22 mouse cellular contexts compared by ENCODE assay signal in the genomic region with DNA sequence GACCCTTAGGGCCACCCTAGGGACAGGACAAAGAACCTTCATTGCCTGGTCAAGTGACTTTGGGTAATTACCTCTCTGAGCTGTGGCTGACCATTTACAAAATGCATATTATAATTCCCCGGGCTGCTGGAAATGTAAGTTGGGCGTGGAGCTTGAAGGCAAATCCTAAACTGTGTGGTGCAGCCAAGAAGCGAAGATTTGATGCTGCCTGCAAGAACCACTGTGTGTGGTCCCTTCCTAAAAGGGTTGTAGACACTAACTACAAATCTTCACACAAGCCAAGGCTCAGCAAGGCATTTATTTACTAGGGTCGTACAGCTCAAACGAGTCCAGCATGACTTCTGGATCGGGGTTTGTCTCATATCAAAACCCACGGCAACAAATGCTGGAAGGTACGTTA. TPM values are rescaled to one million over a fixed set of nuclear protein-coding genes. Genes with fewer than 3 reads are reported as not detected.
DNase-seq lines count a peak whose midpoint lies in the region; ATAC-seq and TF ChIP-seq lines count a peak whose summit lies in the region.
"Had no signal": no experiment of that assay in that cellular context is flagged by ENCODE, and none has a peak within 500 bp of the region (broad histone marks: within the 10 kb centered on the region; RNA-seq: fewer than 3 reads in every experiment).

No protein-coding gene starts in this region.

- no peaks in the 10 kb centered on the region for H3K4me1 ChIP-seq in intestine, embryonic 16.5 days (ENCODE audit: control insufficient read depth, insufficient read depth, low read length)
- H3K4me1 ChIP-seq in intestine, embryonic 15.5 days (replicated peaks), result peaks cover 8% of the 10 kb centered on the region; the same call in 1 of the 2 replicates
- H3K4me1 ChIP-seq in lung, embryonic 14.5 days (ENCODE audit: insufficient read depth), result peaks cover 11% of the 10 kb centered on the region; the same call in 1 of the 2 replicates
- peaks cover 26% of the 10 kb centered on the region for H3K4me1 ChIP-seq in thymus, adult 2 months (replicated peaks; ENCODE audit: control insufficient read depth, insufficient read depth, low read length)
- H3K4me1 ChIP-seq in stomach, postnatal 0 days (replicated peaks; ENCODE audit: control insufficient read depth, insufficient read depth), result peaks cover 3% of the 10 kb centered on the region; the same call in 1 of the 2 replicates
- H3K4me1 ChIP-seq: embryonic facial prominence, embryonic 15.5 days; heart, embryonic 12.5 days had no signal

- 54% methylated on average over 8 of the region's 8 CpGs for WGBS in intestine, embryonic 16.5 days
- WGBS in intestine, embryonic 15.5 days, result 44% methylated on average over 8 of the region's 8 CpGs
- WGBS in lung, embryonic 14.5 days, result 40% methylated on average over 8 of the region's 8 CpGs
- 96% methylated on average over 8 of the region's 8 CpGs for WGBS in thymus, adult 2 months
- 50% methylated on average over 8 of the region's 8 CpGs for WGBS in stomach, postnatal 0 days

- DNase-seq in lung, embryonic 14.5 days, result peak; percentile 71
- DNase-seq in lung, adult 18-20 months, result no peak
- no peak for DNase-seq in thymus, adult 2 months
- DNase-seq in thymus, postnatal 10 days (ENCODE audit: low spot score in 2 of 2), result no peak
- no peak for DNase-seq in stomach, postnatal 0 days (ENCODE audit: low spot score)
- no peak for DNase-seq in cerebellum, postnatal 36 days
- DNase-seq: adrenal gland, adult 8-10 months; adrenal gland, postnatal 36 days; cerebellum, adult 2 months; cerebellum, postnatal 10 days; embryo, embryonic 11 days; gastrocnemius, postnatal 10 days; heart, adult 2 months; heart, postnatal 36 days had no signal

- no peak for TF ChIP-seq EP300 in stomach, postnatal 0 days (optimal IDR thresholded peaks at IDR 0.05)

- TF ChIP-seq CTCF in lung, embryonic 14.5 days (IDR thresholded peaks at IDR 0.05; ENCODE audit: low read depth), result no peak
- TF ChIP-seq CTCF in thymus, adult 2 months (IDR thresholded peaks at IDR 0.05; ENCODE audit: borderline replicate concordance, control insufficient read depth, extremely low read depth, insufficient read depth, low read length, poor library complexity), result no peak
- no peak for TF ChIP-seq CTCF in stomach, postnatal 0 days (IDR thresholded peaks at IDR 0.05; ENCODE audit: low read depth)

- TF ChIP-seq POLR2A in thymus, adult 2 months (IDR thresholded peaks at IDR 0.05; ENCODE audit: control insufficient read depth, extremely low read depth, insufficient read depth, low read length, poor library complexity), result no peak

- H3K4me2 ChIP-seq in intestine, embryonic 16.5 days (ENCODE audit: low read depth, low read length), result no peak overlapping the region
- no peak overlapping the region for H3K4me2 ChIP-seq in intestine, embryonic 15.5 days (replicated peaks)
- H3K4me2 ChIP-seq in lung, embryonic 14.5 days, result peak overlapping the region; percentile 16; the same call in 1 of the 2 replicates
- peak overlapping the region; percentile 6; the same call in 1 of the 2 replicates for H3K4me2 ChIP-seq in stomach, postnatal 0 days (replicated peaks; ENCODE audit: low read depth)
- H3K4me2 ChIP-seq: embryonic facial prominence, embryonic 15.5 days; heart, embryonic 12.5 days had no signal

- H3K9ac ChIP-seq in intestine, embryonic 16.5 days (ENCODE audit: low read depth, low read length), result no peak overlapping the region
- no peak overlapping the region for H3K9ac ChIP-seq in intestine, embryonic 15.5 days
- H3K9ac ChIP-seq in lung, embryonic 14.5 days, result no peak overlapping the region
- no peak overlapping the region for H3K9ac ChIP-seq in stomach, postnatal 0 days (ENCODE audit: low read length)
- H3K9ac ChIP-seq: embryonic facial prominence, embryonic 15.5 days; heart, embryonic 12.5 days had no signal

- H3K4me3 ChIP-seq in intestine, embryonic 16.5 days (ENCODE audit: low read length), result no peak overlapping the region
- H3K4me3 ChIP-seq in intestine, embryonic 15.5 days (replicated peaks), result no peak overlapping the region
- H3K4me3 ChIP-seq in lung, embryonic 14.5 days (ENCODE audit: low read depth, low read length), result no peak overlapping the region
- no peak overlapping the region for H3K4me3 ChIP-seq in thymus, adult 2 months (ENCODE audit: control insufficient read depth, insufficient read depth, low read length)
- H3K4me3 ChIP-seq in stomach, postnatal 0 days (ENCODE audit: low read depth, low read length), result no peak overlapping the region
- H3K4me3 ChIP-seq: embryonic facial prominence, embryonic 15.5 days; erythroblast, embryonic 14.5 days; forebrain, embryonic 10.5 days; heart, adult 2 months; heart, embryonic 12.5 days had no signal

- peak overlapping the region; percentile 47; the same call in 1 of the 2 replicates for H3K27ac ChIP-seq in intestine, embryonic 16.5 days (ENCODE audit: low read length)
- H3K27ac ChIP-seq in intestine, embryonic 15.5 days, result no peak overlapping the region
- H3K27ac ChIP-seq in lung, embryonic 14.5 days (ENCODE audit: low read depth), result no peak overlapping the region
- H3K27ac ChIP-seq in thymus, adult 2 months (ENCODE audit: control insufficient read depth, insufficient read depth, low read length), result peak overlapping the region; percentile 93
- H3K27ac ChIP-seq in stomach, postnatal 0 days (replicated peaks), result no peak overlapping the region
- H3K27ac ChIP-seq: embryonic facial prominence, embryonic 15.5 days; forebrain, embryonic 10.5 days; heart, adult 2 months had no signal

- H3K27me3 ChIP-seq in intestine, embryonic 16.5 days (replicated peaks; ENCODE audit: control insufficient read depth, insufficient read depth, low read length), result no peaks in the 10 kb centered on the region
- no peaks in the 10 kb centered on the region for H3K27me3 ChIP-seq in intestine, embryonic 15.5 days (replicated peaks)
- H3K27me3 ChIP-seq in lung, embryonic 14.5 days (ENCODE audit: insufficient read depth, low read length), result no peaks in the 10 kb centered on the region
- no peaks in the 10 kb centered on the region for H3K27me3 ChIP-seq in thymus, adult 2 months (ENCODE audit: control insufficient read depth, insufficient read depth, low read length)
- no peaks in the 10 kb centered on the region for H3K27me3 ChIP-seq in stomach, postnatal 0 days (ENCODE audit: control insufficient read depth, insufficient read depth, low read length)
- H3K27me3 ChIP-seq: embryonic facial prominence, embryonic 15.5 days; heart, embryonic 12.5 days had no signal

- H3K9me3 ChIP-seq in intestine, embryonic 16.5 days (ENCODE audit: control insufficient read depth, low read length), result no peaks in the 10 kb centered on the region
- H3K9me3 ChIP-seq in intestine, embryonic 15.5 days, result no peaks in the 10 kb centered on the region
- H3K9me3 ChIP-seq in lung, embryonic 14.5 days (ENCODE audit: low read depth, low read length), result no peaks in the 10 kb centered on the region
- H3K9me3 ChIP-seq in stomach, postnatal 0 days (ENCODE audit: control insufficient read depth, low read length), result no peaks in the 10 kb centered on the region
- H3K9me3 ChIP-seq: embryonic facial prominence, embryonic 15.5 days; forebrain, embryonic 10.5 days; heart, embryonic 12.5 days had no signal

- ATAC-seq in intestine, embryonic 16.5 days, result 0 out of 2 replicates have a peak, but pooled peaks have one; percentile 38
- no peak for ATAC-seq in intestine, embryonic 15.5 days
- ATAC-seq in lung, embryonic 14.5 days (ENCODE audit: insufficient read depth), result peak; percentile 42; the same call in 1 of the 2 replicates
- ATAC-seq in stomach, postnatal 0 days (ENCODE audit: low FRiP score, low TSS enrichment), result no peak; the same call in 1 of the 2 replicates
- ATAC-seq: forebrain, embryonic 14.5 days had no signal

- no peaks in the 10 kb centered on the region for H3K36me3 ChIP-seq in intestine, embryonic 16.5 days (ENCODE audit: control insufficient read depth, insufficient read depth, low read length)
- H3K36me3 ChIP-seq in intestine, embryonic 15.5 days, result no peaks in the 10 kb centered on the region
- H3K36me3 ChIP-seq in lung, embryonic 14.5 days (ENCODE audit: insufficient read depth), result no peaks in the 10 kb centered on the region
- H3K36me3 ChIP-seq in thymus, adult 2 months (ENCODE audit: control insufficient read depth, insufficient read depth, low read length), result no peaks in the 10 kb centered on the region
- no peaks in the 10 kb centered on the region for H3K36me3 ChIP-seq in stomach, postnatal 0 days (ENCODE audit: control insufficient read depth, insufficient read depth, low read length)
- H3K36me3 ChIP-seq: embryonic facial prominence, embryonic 15.5 days; forebrain, embryonic 10.5 days had no signal

RNA-seq across cellular contexts. Expression of gene Nrap, which starts 25.3 kb away (rescaled TPM):
- 0.33 and 0.40 TPM in 2 replicates for polyA plus RNA-seq in intestine, embryonic 16.5 days (2015; fragmentation: Nextera tagmentation; extraction: Ambion mirVana)
- 0.20 and 0.32 TPM in 2 replicates for polyA plus RNA-seq in intestine, embryonic 15.5 days (2015; fragmentation: Nextera tagmentation; extraction: Ambion mirVana)
- 0.18 and 0.32 TPM in 2 replicates for polyA plus RNA-seq in lung, embryonic 14.5 days (2014; fragmentation: Nextera tagmentation; extraction: Ambion mirVana)
- 0.47 and 4.3 TPM in 2 replicates for polyA plus RNA-seq in thymus, adult 2 months (2012; rRNA removed)
- 0.33 and 0.41 TPM in 2 replicates for polyA plus RNA-seq in stomach, postnatal 0 days (2015; fragmentation: Nextera tagmentation; extraction: Ambion mirVana)
- polyA plus RNA-seq: embryonic facial prominence, embryonic 11.5 days had no signal

RNA-seq across cellular contexts. Expression of gene Casp7, which starts 32.4 kb away (rescaled TPM):
- polyA plus RNA-seq in intestine, embryonic 16.5 days (2015; fragmentation: Nextera tagmentation; extraction: Ambion mirVana), result 41.0 and 41.7 TPM in 2 replicates
- polyA plus RNA-seq in intestine, embryonic 15.5 days (2015; fragmentation: Nextera tagmentation; extraction: Ambion mirVana), result 35.5 and 37.1 TPM in 2 replicates
- 30.7 and 32.1 TPM in 2 replicates for polyA plus RNA-seq in lung, embryonic 14.5 days (2014; fragmentation: Nextera tagmentation; extraction: Ambion mirVana)
- 19.6 and 21.3 TPM in 2 replicates for polyA plus RNA-seq in thymus, adult 2 months (2012; rRNA removed)
- polyA plus RNA-seq in stomach, postnatal 0 days (2015; fragmentation: Nextera tagmentation; extraction: Ambion mirVana), result 17.9 and 20.8 TPM in 2 replicates

Comparison
In these comparisons a context has a peak if more than half of its experiments do, and no peak if none do; other contexts are left out.
1. ATAC-seq: peak in intestine, embryonic 16.5 days (single experiment) and lung, embryonic 14.5 days (single experiment); none in intestine, embryonic 15.5 days (single experiment) and stomach, postnatal 0 days (single experiment).
2. H3K27ac ChIP-seq: peak in intestine, embryonic 16.5 days (single experiment) and thymus, adult 2 months (single experiment); none in intestine, embryonic 15.5 days (single experiment), lung, embryonic 14.5 days (single experiment) and stomach, postnatal 0 days (single experiment).
3. H3K4me2 ChIP-seq: peak in lung, embryonic 14.5 days (single experiment) and stomach, postnatal 0 days (single experiment); none in intestine, embryonic 16.5 days (single experiment) and intestine, embryonic 15.5 days (single experiment).